ENCODE assay signal across 12 mouse cellular contexts in genomic region chr6:41558271-41558670, GRCm38 (mm10). TPM values are rescaled to one million over a fixed set of nuclear protein-coding genes. Genes with fewer than 3 reads are reported as not detected.
DNase-seq lines count a peak whose midpoint lies in the region; ATAC-seq and TF ChIP-seq lines count a peak whose summit lies in the region.
"Had no signal": no experiment of that assay in that cellular context is flagged by ENCODE, and none has a peak within 500 bp of the region (broad histone marks: within the 10 kb centered on the region; RNA-seq: fewer than 3 reads in every experiment).

No protein-coding gene starts in this region.

- peak; percentile 6 for ATAC-seq in Patski
- peak; percentile 55 for ATAC-seq in megakaryocyte, adult 5-6 weeks (ENCODE audit: poor library complexity, severe bottlenecking)

- H3K4me1 ChIP-seq in lung, adult 2 months (ENCODE audit: control insufficient read depth, insufficient read depth, low read length): no peaks in the 10 kb centered on the region

- no peak overlapping the region for H3K4me3 ChIP-seq in lung, adult 2 months (replicated peaks; ENCODE audit: extremely low read depth, low read depth, low read length)
- H3K4me3 ChIP-seq: megakaryocyte, embryonic 14.5 days had no signal

- 31% methylated on average over 2 of the region's 2 CpGs for WGBS in lung, adult 2 months

- in situ Hi-C loops in Patski (cut with MboI; ENCODE audit: low pct_unique_long_range_greater_than_20kb): loop anchor here (5.0 to 25.0 kb wide), 3 partner anchors 296 to 1729 kb away; no protein-coding TSS in a partner anchor

- CTCF ChIA-PET in Patski (lab: Charles Lee): interaction anchor here (1.3 kb wide), 1 partner anchor 31 kb away, joined by 3 read pairs; no protein-coding TSS in a partner anchor

- no peak for TF ChIP-seq CTCF in lung, adult 2 months (IDR thresholded peaks at IDR 0.05; ENCODE audit: insufficient read depth, low read length)
- no peak for TF ChIP-seq CTCF in Patski (IDR thresholded peaks at IDR 0.05)

- no peak for TF ChIP-seq POLR2A in lung, adult 2 months (IDR thresholded peaks at IDR 0.05; ENCODE audit: borderline replicate concordance, extremely low read depth, low read depth, low read length)

- H3K27me3 ChIP-seq in Patski: no peaks in the 10 kb centered on the region
- H3K27me3 ChIP-seq: megakaryocyte, embryonic 14.5 days had no signal

- peak; percentile 6 for DNase-seq in lung, postnatal 14 days
- DNase-seq in lung, adult 2 months: no peak
- DNase-seq in Patski (ENCODE audit: low read depth, low spot score): no peak
- peak; percentile 88 for DNase-seq in thymus, postnatal 14 days
- DNase-seq in right cerebral cortex, adult 2 months (ENCODE audit: low spot score in 2 of 2): no peak
- no peak for DNase-seq in left cerebral cortex, postnatal 10 days (ENCODE audit: extremely low spot score in 1 of 2, low spot score in 2 of 2)
- no peak for DNase-seq in adrenal gland, postnatal 25 days
- DNase-seq: adrenal gland, adult 8-10 months; cerebellum, adult 8-10 months had no signal

- POLR2A ChIA-PET in Patski (lab: Charles Lee): no interaction called here

- intact Hi-C loops in left cerebral cortex, postnatal 10 days (cut with DNase I): loop anchor here (5.0 to 10.0 kb wide), 2 partner anchors 363 to 421 kb away; no protein-coding TSS in a partner anchor

RNA-seq across cellular contexts. Expression of gene Prss2, which starts 36.7 kb away (rescaled TPM):
- polyA plus RNA-seq in lung, adult 2 months (2012; rRNA removed): 0.46 and 17.9 TPM in 2 replicates
- polyA plus RNA-seq in Patski (2021): not detected
- total RNA-seq in megakaryocyte, adult 5-6 weeks (2015): 0.41 TPM in 1 of 2 replicates, not detected in the other
- not detected in 2 replicates for total RNA-seq in megakaryocyte, adult 5-6 weeks (2017)
- not detected for total RNA-seq in left cerebral cortex, postnatal 10 days (2021)
- total RNA-seq in adrenal gland, postnatal 25 days (2021): not detected in 2 replicates
- total RNA-seq: adrenal gland, adult 8-10 months; left cerebral cortex, postnatal 25 days had no signal

RNA-seq across cellular contexts. Expression of gene Ephb6, which starts 47.0 kb away (rescaled TPM):
- 13.0 and 16.2 TPM in 2 replicates for polyA plus RNA-seq in lung, adult 2 months (2012; rRNA removed)
- 35.5 TPM for polyA plus RNA-seq in Patski (2021)
- 0.67 and 1.3 TPM in 2 replicates for total RNA-seq in megakaryocyte, adult 5-6 weeks (2015)
- 1.2 and 2.0 TPM in 2 replicates for total RNA-seq in megakaryocyte, adult 5-6 weeks (2017)
- total RNA-seq in left cerebral cortex, postnatal 10 days (2021): 100 to 1,000 TPM; 131 to 163 TPM
- 24.7 and 30.3 TPM in 2 replicates for total RNA-seq in adrenal gland, postnatal 25 days (2021)

Comparison
In these comparisons a context has a peak if more than half of its experiments do, and no peak if none do; other contexts are left out.
1. DNase-seq: peak in lung, postnatal 14 days (single experiment) and thymus, postnatal 14 days (single experiment); none in lung, adult 2 months (single experiment), Patski (single experiment), right cerebral cortex, adult 2 months (0 of 2), left cerebral cortex, postnatal 10 days (0 of 2) and adrenal gland, postnatal 25 days (single experiment).